Mouse (Mus musculus) myocyte (in vitro differentiated cells): ENCODE data around the gene Fos. TPM values are rescaled to one million over a fixed set of nuclear protein-coding genes. Genes with fewer than 3 reads are reported as not detected.
A peak's percentile ranks its signal among the peaks of the same experiment; 100 is the strongest.

Experiments used
- H3K27me3 ChIP-seq: one replicate; pipeline ENCODE4 v1.6.1; 2011; ENCODE audit not compliant: control insufficient read depth, insufficient read depth, insufficient read length
- H3K36me3 ChIP-seq: one replicate; pipeline ENCODE4 v1.6.1; 2011; ENCODE audit not compliant: control insufficient read depth, insufficient read depth
- H3K4me2 ChIP-seq: one replicate; pipeline ENCODE4 v1.6.1; 2011; ENCODE audit warnings: low read depth, control low read depth
- H3K4me3 ChIP-seq: one replicate; pipeline ENCODE4 v1.5.1; 2011; ENCODE audit warnings: mild to moderate bottlenecking, control low read depth, moderate library complexity
- H3K79me2 ChIP-seq: one replicate; pipeline ENCODE4 v1.6.1; 2011; ENCODE audit not compliant: control insufficient read depth, insufficient read depth
- H3ac ChIP-seq: one replicate; pipeline ENCODE4 v1.6.1; 2011; ENCODE audit not compliant: control insufficient read depth, insufficient read length
- CEBPB ChIP-seq: IDR thresholded peaks from 2 replicates; pipeline ENCODE4 v1.6.1; 2011; ENCODE audit warnings: mild to moderate bottlenecking, moderate library complexity; ENCODE audit not compliant: poor library complexity, insufficient read depth, severe bottlenecking
- E2F4 ChIP-seq: IDR thresholded peaks from one replicate; pipeline ENCODE4 v1.6.1; 2011; ENCODE audit warnings: mild to moderate bottlenecking, control low read depth, moderate library complexity; ENCODE audit not compliant: insufficient read depth
- MAX ChIP-seq: IDR thresholded peaks from one replicate; pipeline ENCODE4 v1.6.1; 2011; ENCODE audit warnings: low read depth, mild to moderate bottlenecking, control low read depth
- MYOD1 ChIP-seq, 3 experiments: IDR thresholded peaks; one replicate each; pipeline ENCODE4 v1.6.1; 2011; ENCODE audit warnings: control low read depth in 2 of 3, low read depth in 2 of 3, mild to moderate bottlenecking in 2 of 3, moderate library complexity in 1 of 3; ENCODE audit not compliant: insufficient read length in 2 of 3, control insufficient read depth in 1 of 3
- MYOG ChIP-seq, 3 experiments: IDR thresholded peaks; one replicate each; pipeline ENCODE4 v1.6.1; 2011; ENCODE audit warnings: control low read depth in 2 of 3, low read depth in 2 of 3, mild to moderate bottlenecking in 2 of 3; ENCODE audit not compliant: insufficient read length in 2 of 3, control insufficient read depth in 1 of 3, insufficient read depth in 1 of 3
- POLR2A ChIP-seq: IDR thresholded peaks from one replicate; pipeline ENCODE4 v1.6.1; 2011; ENCODE audit warnings: low read depth, mild to moderate bottlenecking, control low read depth, moderate library complexity; ENCODE audit not compliant: insufficient read length
- POLR2AphosphoS2 ChIP-seq: IDR thresholded peaks from one replicate; pipeline ENCODE4 v1.6.1; 2011; ENCODE audit warnings: low read depth, control low read depth; ENCODE audit not compliant: insufficient read length
- REST ChIP-seq: IDR thresholded peaks from one replicate; pipeline ENCODE4 v1.6.1; 2011; ENCODE audit warnings: mild to moderate bottlenecking, control low read depth, moderate library complexity; ENCODE audit not compliant: insufficient read depth, insufficient read length
- SRF ChIP-seq: IDR thresholded peaks from one replicate; pipeline ENCODE4 v1.6.1; 2011; ENCODE audit warnings: low read depth; ENCODE audit not compliant: control insufficient read depth, insufficient read length
- TCF12 ChIP-seq: IDR thresholded peaks from one replicate; pipeline ENCODE4 v1.6.1; 2011; ENCODE audit warnings: mild to moderate bottlenecking, control low read depth; ENCODE audit not compliant: poor library complexity, insufficient read depth, severe bottlenecking
- TCF3 ChIP-seq: IDR thresholded peaks from one replicate; pipeline ENCODE4 v1.6.1; 2011; ENCODE audit warnings: low read depth, control low read depth; ENCODE audit not compliant: insufficient read length
- USF1 ChIP-seq: IDR thresholded peaks from one replicate; pipeline ENCODE4 v1.6.1; 2011; ENCODE audit warnings: low read depth, mild to moderate bottlenecking, control low read depth, moderate library complexity
- polyA plus RNA-seq: library from polyadenylated mRNA; unstranded; fragments of >200 nt; fragmentation: generic; extraction: Trizol; gene quantifications from one replicate; pipeline ENCODE4 v1.2.1, GENCODE M21; 2012; ENCODE audit warnings: missing spikeins

Fos gene
- polyA plus RNA-seq, 1 experiment, result 3.1 TPM

DNA sequence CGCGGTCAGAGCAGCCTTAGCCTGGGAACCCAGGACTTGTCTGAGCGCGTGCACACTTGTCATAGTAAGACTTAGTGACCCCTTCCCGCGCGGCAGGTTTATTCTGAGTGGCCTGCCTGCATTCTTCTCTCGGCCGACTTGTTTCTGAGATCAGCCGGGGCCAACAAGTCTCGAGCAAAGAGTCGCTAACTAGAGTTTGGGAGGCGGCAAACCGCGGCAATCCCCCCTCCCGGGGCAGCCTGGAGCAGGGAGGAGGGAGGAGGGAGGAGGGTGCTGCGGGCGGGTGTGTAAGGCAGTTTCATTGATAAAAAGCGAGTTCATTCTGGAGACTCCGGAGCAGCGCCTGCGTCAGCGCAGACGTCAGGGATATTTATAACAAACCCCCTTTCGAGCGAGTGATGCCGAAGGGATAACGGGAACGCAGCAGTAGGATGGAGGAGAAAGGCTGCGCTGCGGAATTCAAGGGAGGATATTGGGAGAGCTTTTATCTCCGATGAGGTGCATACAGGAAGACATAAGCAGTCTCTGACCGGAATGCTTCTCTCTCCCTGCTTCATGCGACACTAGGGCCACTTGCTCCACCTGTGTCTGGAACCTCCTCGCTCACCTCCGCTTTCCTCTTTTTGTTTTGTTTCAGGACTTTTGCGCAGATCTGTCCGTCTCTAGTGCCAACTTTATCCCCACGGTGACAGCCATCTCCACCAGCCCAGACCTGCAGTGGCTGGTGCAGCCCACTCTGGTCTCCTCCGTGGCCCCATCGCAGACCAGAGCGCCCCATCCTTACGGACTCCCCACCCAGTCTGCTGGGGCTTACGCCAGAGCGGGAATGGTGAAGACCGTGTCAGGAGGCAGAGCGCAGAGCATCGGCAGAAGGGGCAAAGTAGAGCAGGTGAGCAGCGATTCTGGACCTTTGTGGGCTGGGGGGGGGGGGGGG lies 875 bp downstream of the Fos start:
- Histone ChIP-seq H3K79me2 (no peaks in the 10 kb centered on the region), H3ac (peak overlapping the region; percentile 28), H3K4me3 (peak overlapping the region; percentile 70), H3K27me3 (no peaks in the 10 kb centered on the region), H3K36me3 (peaks cover 4% of the 10 kb centered on the region), H3K4me2 (peak overlapping the region; percentile 92)
- TF ChIP-seq CEBPB (no peak), REST (no peak), MYOG (IDR thresholded peaks at IDR 0.05; ENCODE audit: control insufficient read depth in 1 of 3, insufficient read depth in 1 of 3, insufficient read length in 2 of 3, low read depth in 2 of 3) (no peak), SRF (no peak), TCF3 (no peak), USF1 (no peak), POLR2AphosphoS2 (no peak), E2F4 (no peak), MAX (no peak), MYOD1 (IDR thresholded peaks at IDR 0.05; ENCODE audit: control insufficient read depth in 1 of 3, insufficient read length in 2 of 3, low read depth in 2 of 3) (no peak)

GRCm38 (mm10) chr12:85475232-85475919 lies 1.7 kb downstream of the Fos start:
- no peaks in the 10 kb centered on the region for H3K79me2 ChIP-seq
- no peaks in the 10 kb centered on the region for H3K27me3 ChIP-seq
- no peak for TF ChIP-seq CEBPB
- H3ac ChIP-seq, result no peak overlapping the region
- peaks cover 4% of the 10 kb centered on the region for H3K36me3 ChIP-seq
- H3K4me3 ChIP-seq, result peak overlapping the region; percentile 70
- no peak overlapping the region for H3K4me2 ChIP-seq

- H3K4me3 ChIP-seq, result no peak overlapping the region
- no peaks in the 10 kb centered on the region for H3K27me3 ChIP-seq
- no peak overlapping the region for H3K4me2 ChIP-seq
- TF ChIP-seq CEBPB (no peak), POLR2AphosphoS2 (no peak), MAX (no peak), TCF3 (no peak), MYOG (IDR thresholded peaks at IDR 0.05; ENCODE audit: control insufficient read depth in 1 of 3, insufficient read depth in 1 of 3, insufficient read length in 2 of 3, low read depth in 2 of 3) (no peak), POLR2A (no peak), USF1 (no peak), REST (no peak), MYOD1 (IDR thresholded peaks at IDR 0.05; ENCODE audit: control insufficient read depth in 1 of 3, insufficient read length in 2 of 3, low read depth in 2 of 3) (no peak), E2F4 (no peak), SRF (no peak), TCF12 (no peak)
- no peak overlapping the region for H3ac ChIP-seq
- peaks cover 4% of the 10 kb centered on the region for H3K36me3 ChIP-seq
- no peaks in the 10 kb centered on the region for H3K79me2 ChIP-seq
Observed at GRCm38 (mm10) chr12:85475920-85476828, 2.5 kb downstream of the Fos start.

DNA sequence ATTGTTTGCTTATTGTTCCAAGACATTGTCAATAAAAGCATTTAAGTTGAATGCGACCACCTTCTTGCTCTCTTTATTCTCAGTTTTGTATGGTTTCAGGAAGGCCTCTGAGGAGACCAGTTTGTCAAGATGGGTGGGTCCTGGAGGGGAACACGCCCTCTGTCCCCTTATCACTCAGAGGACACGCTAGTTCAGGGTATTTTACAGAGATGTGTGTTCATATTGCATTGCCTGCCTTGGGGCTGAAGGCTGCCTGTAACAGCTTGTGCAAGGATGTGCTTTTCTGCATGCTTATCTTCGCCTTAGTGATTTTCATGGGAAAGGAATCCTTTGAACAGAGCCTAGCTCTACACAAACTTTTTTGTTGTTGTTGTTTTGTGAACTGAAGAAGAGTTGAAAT lies 3.5 kb downstream of the Fos start:
- TF ChIP-seq SRF (no peak), POLR2A (no peak), TCF3 (no peak), E2F4 (no peak), POLR2AphosphoS2 (no peak), REST (no peak), MYOD1 (IDR thresholded peaks at IDR 0.05; ENCODE audit: control insufficient read depth in 1 of 3, insufficient read length in 2 of 3, low read depth in 2 of 3) (no peak), TCF12 (no peak), USF1 (no peak), CEBPB (no peak), MAX (no peak)
- no peak overlapping the region for H3K4me2 ChIP-seq
- no peak overlapping the region for H3ac ChIP-seq

More for the DNA sequence above, 3.5 kb downstream of the Fos start:
- no peaks in the 10 kb centered on the region for H3K79me2 ChIP-seq
- H3K27me3 ChIP-seq, result no peaks in the 10 kb centered on the region
- H3K4me3 ChIP-seq, result no peak overlapping the region
- H3K36me3 ChIP-seq, result peaks cover 4% of the 10 kb centered on the region
